Mouse (Mus musculus) cerebral cortex, adult 2 months (tissue): ENCODE measurements around the gene BC117090.

Experiments used
- WGBS: fragments of 180-500 bp; shearing (Covaris S2); methylation state at CpG from one replicate; pipeline ENCODE4 v1.1.7; 2018; 5-methylcytosine and 5-hydroxymethylcytosine counted together

The BC117090 gene

GRCm38 (mm10) chr16:36334232-36334631 is at the start of gene BC117090:
Gene BC117090 (minus strand): TSS chr16:36334332.
- 83% methylated on average over 3 of the region's 3 CpGs for WGBS

- 83% methylated on average over 3 of the region's 3 CpGs for WGBS
Observed at GRCm38 (mm10) chr16:36367648-36368047, 33.5 kb upstream of the BC117090 start, which contains the start of gene BC100530. Gene BC100530 (minus strand): TSS chr16:36367748.

- WGBS, result 52% methylated on average over 2 of the region's 2 CpGs
Observed at GRCm38 (mm10) chr16:36337171-36337570, 3.0 kb upstream of the BC117090 start.

GRCm38 (mm10) chr16:36316111-36316510 is 18.0 kb downstream of the BC117090 start:
- 83% methylated on average over 6 of the region's 6 CpGs for WGBS

- WGBS, result 76% methylated on average over 4 of the region's 4 CpGs
Observed at GRCm38 (mm10) chr16:36307631-36308030, 26.5 kb downstream of the BC117090 start.

- WGBS, result 84% methylated on average over 4 of the region's 4 CpGs
Observed at GRCm38 (mm10) chr16:36289140-36289539, 45.0 kb downstream of the BC117090 start.

GRCm38 (mm10) chr16:36276796-36277195 is 57.3 kb downstream of the BC117090 start, which contains the start of gene Stfa1:
Gene Stfa1 (plus strand): TSS chr16:36276951.
- WGBS, result 84% methylated on average over 4 of the region's 4 CpGs
